Mouse (Mus musculus) intestine, embryonic 14.5 days (tissue): ENCODE measurements at regions not wholly inside any gene's neighbourhood (a gene's known extent, or its start where the extent isn't known, plus 50 kb on each side); places are given as distances from the start of the nearest gene placed in this dataset.

Source experiments
- ATAC-seq: fragments of 200-750 bp; cut with Nextera tagmentation; replicated peaks from 2 replicates; pipeline ENCODE4 v1.8.0; 2017; ENCODE audit warnings: low read depth, moderate number of reproducible peaks, moderate TSS enrichment, moderate library complexity; ENCODE audit not compliant: low FRiP score, low TSS enrichment
- DNase-seq: peaks from one replicate; pipeline ENCODE4 v3.0.0-alpha.2; 2018; ENCODE audit warnings: low spot score
- H3K27ac ChIP-seq: fragments of 300-500 bp; sonication (generic); 2 replicates; pipeline ENCODE4 v1.5.1; 2014; ENCODE audit warnings: low read depth, mild to moderate bottlenecking, control low read depth
- H3K27me3 ChIP-seq: fragments of 300-500 bp; sonication (generic); replicated peaks from 2 replicates; pipeline ENCODE4 v1.6.1; 2014; ENCODE audit warnings: low read length, control low read depth; ENCODE audit not compliant: control insufficient read depth, insufficient read depth
- H3K36me3 ChIP-seq: fragments of 300-500 bp; sonication (generic); 2 replicates; pipeline ENCODE4 v1.6.1; 2014; ENCODE audit warnings: low read length, control low read depth; ENCODE audit not compliant: control insufficient read depth, insufficient read depth
- H3K4me1 ChIP-seq: fragments of 300-500 bp; sonication (generic); replicated peaks from 2 replicates; pipeline ENCODE4 v1.6.1; 2014; ENCODE audit warnings: low read length, control low read depth, mixed read lengths; ENCODE audit not compliant: control insufficient read depth, insufficient read depth
- H3K4me2 ChIP-seq: fragments of 300-500 bp; sonication (generic); 2 replicates; pipeline ENCODE4 v1.6.1; 2014; ENCODE audit warnings: low read length
- H3K4me3 ChIP-seq: fragments of 300-500 bp; sonication (generic); 2 replicates; pipeline ENCODE4 v1.5.1; 2014; ENCODE audit warnings: low read depth, low read length, control low read depth, mixed read lengths
- H3K9ac ChIP-seq: fragments of 300-500 bp; sonication (generic); 2 replicates; pipeline ENCODE4 v1.6.1; 2014; ENCODE audit warnings: mild to moderate bottlenecking, low read length
- H3K9me3 ChIP-seq: fragments of 300-500 bp; sonication (generic); 2 replicates; pipeline ENCODE4 v1.6.1; 2016; ENCODE audit warnings: low read length, control low read depth; ENCODE audit not compliant: control insufficient read depth
- WGBS: fragments of 180-500 bp; shearing (Covaris S2); extraction: QIAGEN DNeasy Blood & Tissue Kit; methylation state at CpG from one replicate; pipeline ENCODE4 v1.1.7; 2014; 5-methylcytosine and 5-hydroxymethylcytosine counted together

DNA sequence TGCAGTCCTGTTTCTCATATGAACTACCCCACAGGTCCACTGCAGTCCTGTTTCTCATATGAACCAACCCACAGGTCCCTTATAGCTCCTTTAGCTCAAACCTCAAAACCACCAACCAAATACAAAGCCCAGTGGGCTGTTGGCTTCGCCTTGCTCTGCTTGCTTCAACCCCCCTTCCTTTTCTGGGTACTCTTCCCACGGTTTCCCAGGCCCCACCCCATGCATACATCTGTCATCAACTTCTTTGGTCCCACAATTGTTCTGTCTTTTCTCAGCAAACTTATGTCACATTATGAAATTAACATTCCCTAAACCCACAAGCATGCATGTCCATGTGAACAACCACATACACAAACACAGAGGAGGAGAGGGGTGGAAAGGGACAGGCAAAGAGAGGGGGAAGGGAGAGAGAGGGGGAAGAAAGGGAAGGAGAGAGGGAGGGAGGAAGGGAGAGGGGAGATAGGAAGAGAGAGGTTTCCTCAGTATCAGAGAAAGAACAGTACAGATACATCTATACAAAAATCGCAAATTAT is 599.9 kb downstream of the Ebf1 start:
- Histone ChIP-seq H3K4me2 (no peak overlapping the region), H3K27me3 (no peaks in the 10 kb centered on the region), H3K9me3 (no peaks in the 10 kb centered on the region), H3K4me3 (no peak overlapping the region), H3K9ac (no peak overlapping the region), H3K4me1 (no peaks in the 10 kb centered on the region), H3K27ac (no peak overlapping the region), H3K36me3 (no peaks in the 10 kb centered on the region)
- 60% methylated on average over 3 of the region's 3 CpGs for WGBS
- DNase-seq (no peak), ATAC-seq (no peak)

DNA sequence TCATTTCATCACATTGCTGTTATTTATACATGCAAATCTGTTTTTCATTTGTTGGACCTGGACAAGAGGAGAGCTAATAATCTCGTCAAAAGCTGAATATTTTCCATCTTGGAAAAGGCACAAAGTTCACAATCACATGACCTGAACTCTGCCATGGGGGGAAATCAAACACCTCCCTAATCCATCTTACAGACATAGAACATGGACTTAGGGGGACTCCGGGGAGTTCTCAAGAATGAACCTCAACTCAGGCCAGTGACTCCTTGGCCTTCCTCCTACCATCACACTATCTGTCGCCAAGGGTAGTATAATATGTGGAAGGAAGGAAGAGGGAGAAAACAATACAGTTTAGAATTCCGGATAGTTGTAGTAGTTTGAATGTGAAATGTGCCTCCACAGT is 602.1 kb downstream of the Ebf1 start:
- H3K27ac ChIP-seq = no peak overlapping the region
- no peaks in the 10 kb centered on the region for H3K9me3 ChIP-seq
- no peak overlapping the region for H3K4me2 ChIP-seq
- no peak overlapping the region for H3K4me3 ChIP-seq
- H3K4me1 ChIP-seq = no peaks in the 10 kb centered on the region
- H3K9ac ChIP-seq = no peak overlapping the region
- no peaks in the 10 kb centered on the region for H3K27me3 ChIP-seq
- H3K36me3 ChIP-seq = no peaks in the 10 kb centered on the region
- DNase-seq = no peak
- 83% methylated on average over 4 of the region's 4 CpGs for WGBS
- ATAC-seq = no peak

DNA sequence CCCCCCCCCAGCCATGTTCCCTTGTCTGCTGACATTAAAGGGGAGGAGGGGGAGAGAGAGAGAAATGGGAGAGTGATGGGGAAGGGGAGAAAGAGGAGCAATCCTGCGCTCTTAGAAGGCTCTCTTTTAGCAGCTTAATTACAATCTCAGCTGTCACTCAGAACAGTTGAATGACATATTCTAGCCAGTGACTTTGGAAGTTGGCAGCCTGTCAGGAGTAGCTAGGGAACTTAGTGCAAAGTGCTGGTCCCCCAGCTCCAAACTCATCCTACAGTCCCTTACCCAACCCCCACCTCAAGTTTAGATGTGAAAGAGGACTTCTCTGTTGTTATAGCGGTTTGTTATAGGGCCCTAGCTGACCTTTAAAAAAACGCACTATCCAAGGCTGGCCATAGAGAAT is 604.9 kb downstream of the Ebf1 start:
- H3K9me3 ChIP-seq = no peaks in the 10 kb centered on the region
- ATAC-seq (no peak), DNase-seq (no peak)
- no peak overlapping the region for H3K27ac ChIP-seq
- H3K9ac ChIP-seq = no peak overlapping the region
- H3K4me2 ChIP-seq = no peak overlapping the region
- no peak overlapping the region for H3K4me3 ChIP-seq
- H3K36me3 ChIP-seq = no peaks in the 10 kb centered on the region
- WGBS = 82% methylated on average over 3 of the region's 3 CpGs
- no peaks in the 10 kb centered on the region for H3K4me1 ChIP-seq
- H3K27me3 ChIP-seq = no peaks in the 10 kb centered on the region

DNA sequence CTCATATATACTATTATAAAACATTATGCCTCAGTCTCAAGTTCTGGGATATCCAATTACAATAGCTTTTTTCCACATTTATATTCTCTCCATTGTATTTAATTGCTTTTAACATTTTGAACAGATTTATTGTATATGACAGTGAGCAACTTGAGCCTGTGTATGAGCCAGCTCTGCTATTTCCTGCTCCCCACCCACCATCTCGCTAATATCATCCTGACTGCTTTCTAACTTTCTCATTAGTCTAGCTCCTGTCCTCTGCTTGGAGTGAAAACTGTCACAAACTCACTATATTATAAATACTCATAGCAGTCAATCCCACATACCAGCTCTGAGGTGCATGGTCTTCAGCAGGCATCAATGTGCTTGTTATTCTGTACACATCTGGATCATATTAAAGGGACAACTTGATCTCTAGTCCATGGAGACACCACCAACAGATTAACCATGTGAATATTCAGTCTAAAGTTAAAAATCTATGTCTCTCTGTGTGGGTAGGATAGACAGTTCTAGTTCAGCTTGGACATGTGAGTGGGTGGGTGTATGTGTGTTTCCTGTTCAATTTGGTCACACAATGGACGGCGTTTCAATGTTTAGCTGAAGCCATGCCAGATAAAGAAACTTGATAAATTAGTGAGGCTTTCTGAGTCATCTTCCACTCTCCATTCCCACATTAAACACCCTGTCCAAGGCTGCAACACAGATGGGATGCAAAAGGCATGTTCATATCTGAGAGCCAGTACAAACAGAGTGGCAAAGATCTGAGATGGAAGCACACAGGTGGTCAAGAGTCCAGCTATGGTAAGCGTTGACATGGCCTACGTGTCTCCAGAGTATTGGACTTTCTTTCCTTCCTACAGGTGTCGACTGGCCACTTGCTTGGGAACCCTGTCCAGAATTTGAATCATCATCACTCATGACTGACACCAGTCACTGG is 616.1 kb upstream of the Clint1 start:
- Histone ChIP-seq H3K4me1 (no peaks in the 10 kb centered on the region; the same call in 1 of the 2 replicates), H3K27me3 (no peaks in the 10 kb centered on the region), H3K9me3 (no peaks in the 10 kb centered on the region), H3K27ac (no peak overlapping the region), H3K4me2 (no peak overlapping the region), H3K4me3 (no peak overlapping the region), H3K36me3 (no peaks in the 10 kb centered on the region), H3K9ac (no peak overlapping the region)
- ATAC-seq (no peak), DNase-seq (no peak)
- 79% methylated on average over 6 of the region's 6 CpGs for WGBS

DNA sequence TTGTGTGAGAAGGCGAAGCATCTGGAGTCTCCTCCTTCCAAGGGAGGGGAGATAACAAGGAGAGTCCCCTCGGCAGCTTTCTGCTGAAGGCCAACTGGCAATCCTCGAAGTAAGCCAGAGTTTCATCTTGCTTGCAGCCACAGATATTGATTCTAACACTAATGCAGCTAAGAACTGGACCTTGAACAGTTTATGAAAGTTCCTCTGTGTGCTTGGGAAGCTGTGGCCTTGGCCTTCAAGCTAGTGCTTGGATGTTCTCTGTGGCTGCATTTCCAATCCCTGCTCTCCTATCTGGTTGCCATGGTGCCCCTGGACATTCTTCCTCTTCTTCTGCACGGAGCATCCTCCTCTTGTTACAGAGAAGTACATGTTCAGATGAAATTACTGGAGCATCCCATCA is 614.8 kb upstream of the Clint1 start:
- H3K36me3 ChIP-seq = no peaks in the 10 kb centered on the region
- H3K9ac ChIP-seq = no peak overlapping the region
- no peaks in the 10 kb centered on the region; the same call in 1 of the 2 replicates for H3K4me1 ChIP-seq
- no peak overlapping the region for H3K4me3 ChIP-seq
- no peak overlapping the region for H3K27ac ChIP-seq
- no peak overlapping the region for H3K4me2 ChIP-seq
- no peak for DNase-seq
- no peaks in the 10 kb centered on the region for H3K27me3 ChIP-seq
- WGBS = 64% methylated on average over 4 of the region's 4 CpGs
- no peaks in the 10 kb centered on the region for H3K9me3 ChIP-seq
- ATAC-seq = no peak

DNA sequence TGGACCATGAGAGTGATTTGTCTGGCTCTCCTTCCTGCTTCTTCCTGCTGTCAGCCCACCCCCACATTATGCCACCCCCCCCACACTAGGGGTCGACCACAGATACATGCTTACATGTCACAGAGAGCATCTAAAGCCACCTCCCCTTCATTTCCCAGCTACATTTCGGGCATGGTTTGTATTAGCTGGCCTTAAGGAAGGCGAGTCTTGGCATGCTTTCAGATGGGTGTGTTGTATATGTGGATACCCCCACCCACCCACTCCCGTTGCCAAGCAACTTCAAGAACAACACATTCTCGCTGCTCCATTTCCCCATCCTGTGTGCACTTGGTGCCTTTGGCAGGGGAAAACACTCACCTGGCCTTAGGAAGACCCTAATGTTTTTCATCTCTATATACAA is 612.8 kb upstream of the Clint1 start:
- Histone ChIP-seq H3K27ac (no peak overlapping the region), H3K36me3 (no peaks in the 10 kb centered on the region), H3K9ac (no peak overlapping the region), H3K4me2 (no peak overlapping the region), H3K4me1 (no peaks in the 10 kb centered on the region; the same call in 1 of the 2 replicates), H3K27me3 (no peaks in the 10 kb centered on the region), H3K9me3 (no peaks in the 10 kb centered on the region), H3K4me3 (no peak overlapping the region)
- 55% methylated on average over 5 of the region's 5 CpGs for WGBS
- DNase-seq (no peak), ATAC-seq (no peak)

DNA sequence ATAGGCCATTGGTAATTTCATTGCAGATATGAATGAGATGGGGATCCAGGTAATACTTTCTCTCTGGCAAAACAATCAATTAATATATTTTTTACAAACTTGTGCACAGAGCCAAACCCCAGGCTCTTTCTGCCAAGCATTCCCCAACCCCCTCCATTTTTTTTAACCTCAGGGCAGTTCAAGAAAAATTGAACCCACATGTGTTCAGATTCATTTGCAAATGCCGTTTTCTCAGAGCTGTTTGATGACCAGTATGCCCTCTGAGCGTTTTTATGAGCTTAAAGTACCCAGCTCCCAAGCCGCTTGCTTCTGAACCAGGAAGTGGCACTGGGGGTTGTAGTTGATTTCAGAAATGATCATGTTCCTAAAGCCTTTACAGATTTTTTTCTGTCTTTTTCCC is 611.4 kb upstream of the Clint1 start:
- DNase-seq (no peak), ATAC-seq (no peak)
- Histone ChIP-seq H3K4me3 (no peak overlapping the region), H3K4me1 (no peaks in the 10 kb centered on the region; the same call in 1 of the 2 replicates), H3K36me3 (no peaks in the 10 kb centered on the region), H3K9me3 (no peaks in the 10 kb centered on the region), H3K4me2 (no peak overlapping the region), H3K27ac (no peak overlapping the region), H3K27me3 (no peaks in the 10 kb centered on the region), H3K9ac (no peak overlapping the region)
- WGBS = 65% methylated on average over 3 of the region's 3 CpGs

DNA sequence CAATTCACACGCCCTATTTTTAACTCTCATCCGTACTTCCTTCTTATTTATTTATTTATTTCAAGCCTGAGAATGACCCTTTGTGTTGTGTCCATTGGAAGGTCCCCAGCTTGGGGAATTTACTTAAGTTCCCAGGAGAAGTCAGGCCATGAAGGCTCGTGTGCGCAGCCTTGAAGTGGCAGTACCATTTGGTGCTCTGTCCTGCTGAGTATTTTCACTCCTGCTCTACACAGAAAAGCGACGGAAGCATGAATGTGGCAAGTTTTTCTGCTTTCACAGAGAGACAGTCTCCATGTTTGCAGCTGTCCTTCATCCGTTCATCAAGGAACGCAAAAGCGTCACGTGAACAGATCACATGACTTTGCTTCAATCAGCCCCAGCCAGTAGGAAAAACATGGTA is 610.2 kb upstream of the Clint1 start:
- DNase-seq (no peak), ATAC-seq (no peak)
- Histone ChIP-seq H3K27ac (no peak overlapping the region), H3K4me3 (no peak overlapping the region), H3K4me2 (no peak overlapping the region), H3K9me3 (no peaks in the 10 kb centered on the region), H3K27me3 (no peaks in the 10 kb centered on the region), H3K9ac (no peak overlapping the region), H3K4me1 (no peaks in the 10 kb centered on the region), H3K36me3 (no peaks in the 10 kb centered on the region)
- 75% methylated on average over 10 of the region's 10 CpGs for WGBS

DNA sequence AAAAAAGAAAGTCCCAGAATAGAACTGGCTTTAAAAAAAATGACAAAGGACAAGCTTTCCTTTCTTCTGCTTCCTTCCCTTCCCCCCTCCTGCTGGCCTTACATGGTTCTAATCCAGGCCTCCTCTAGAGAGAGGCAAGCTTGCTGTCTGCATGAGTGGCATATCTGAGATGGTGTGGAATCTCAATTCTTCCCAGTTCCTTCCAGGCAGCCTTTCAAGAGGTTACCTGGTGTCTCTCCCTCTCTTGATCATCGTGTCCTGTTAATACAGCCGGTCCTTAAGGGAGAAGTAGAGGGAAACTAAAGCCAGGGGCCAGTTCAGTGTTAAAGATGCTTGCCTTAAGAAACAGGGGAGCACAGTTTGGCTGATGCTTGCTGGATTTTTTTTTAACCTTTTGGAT is 607.1 kb upstream of the Clint1 start:
- no peaks in the 10 kb centered on the region for H3K9me3 ChIP-seq
- no peak overlapping the region for H3K9ac ChIP-seq
- no peaks in the 10 kb centered on the region for H3K27me3 ChIP-seq
- DNase-seq (no peak), ATAC-seq (no peak)
- H3K27ac ChIP-seq = no peak overlapping the region
- H3K36me3 ChIP-seq = no peaks in the 10 kb centered on the region
- no peak overlapping the region for H3K4me2 ChIP-seq
- no peak overlapping the region for H3K4me3 ChIP-seq
- H3K4me1 ChIP-seq = no peaks in the 10 kb centered on the region
- WGBS = 77% methylated on average over 2 of the region's 2 CpGs
